Mouse (Mus musculus) cerebellum, postnatal 4 days (tissue): Measurements from ENCODE around the gene Mt3.

Source experiments
- DNase-seq, 2 experiments: peaks; one replicate each; pipeline ENCODE4 v3.0.0; 2022; ENCODE audit warnings: low spot score in 2 of 2, mixed read lengths in 1 of 2

The Mt3 gene

DNA sequence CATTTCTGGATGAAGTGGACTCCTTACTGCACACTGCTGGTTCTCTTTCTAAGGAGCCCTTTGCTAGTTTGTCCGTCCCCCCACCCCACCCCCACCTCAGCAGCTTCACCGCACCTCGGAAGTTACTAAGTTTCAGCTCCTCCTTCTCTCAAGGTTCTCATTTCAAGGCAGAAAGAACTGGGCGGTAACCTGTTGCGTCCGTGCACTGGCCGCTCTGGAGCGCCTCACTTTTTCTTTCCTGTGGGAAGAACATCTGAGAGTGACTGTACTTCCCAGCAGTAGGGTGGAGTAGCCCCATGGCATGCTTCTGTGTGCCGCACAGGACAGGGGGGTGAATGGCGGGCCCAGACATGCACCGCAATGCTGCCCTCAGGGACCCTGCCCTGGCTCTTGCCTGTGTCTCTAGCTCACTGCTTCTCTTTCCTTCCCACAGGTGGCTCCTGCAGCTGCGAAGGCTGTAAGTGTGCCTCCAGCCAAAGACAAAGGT is 32.0 kb downstream of the Mt3 start:
- no peak for DNase-seq

DNA sequence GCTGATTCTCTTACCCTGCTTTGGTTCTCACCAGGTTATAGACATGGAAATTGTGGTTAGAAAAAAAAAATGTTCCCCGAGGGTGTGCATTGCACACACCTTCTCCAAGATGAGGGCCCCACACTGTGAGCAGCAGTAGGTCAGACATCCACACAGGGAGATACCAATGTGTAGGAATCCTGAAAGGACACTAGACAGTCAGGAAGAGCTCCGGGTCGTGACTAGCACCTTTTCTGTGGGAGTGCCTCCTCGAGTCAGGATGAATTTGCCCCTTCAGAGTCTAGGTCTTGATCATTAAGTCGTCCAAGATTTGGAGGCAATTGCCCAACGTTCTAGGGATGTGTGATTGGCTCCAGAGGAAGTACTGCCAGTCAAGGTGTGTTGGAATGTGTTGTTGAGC is 33.4 kb downstream of the Mt3 start:
- no peak for DNase-seq

DNA sequence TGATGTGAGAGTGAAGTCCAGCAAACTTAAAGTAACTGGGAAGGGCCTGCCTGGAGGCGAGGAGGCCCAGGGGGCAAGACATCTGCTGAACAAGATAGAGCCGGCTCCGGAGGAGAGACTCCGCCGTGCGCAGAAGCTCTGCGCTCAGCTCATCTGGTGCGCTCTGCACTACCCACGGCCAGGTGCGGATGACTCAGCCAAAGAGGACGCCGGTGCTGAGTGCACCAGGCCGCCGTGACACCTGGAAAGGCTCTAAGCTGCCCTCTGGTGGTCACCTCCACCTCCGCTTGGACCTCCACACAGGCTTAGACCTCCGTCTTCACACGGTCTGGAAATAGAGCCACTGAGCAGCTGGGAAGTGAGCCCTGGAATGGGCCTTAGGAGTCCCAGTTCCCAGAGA is 34.1 kb downstream of the Mt3 start:
- peak; percentile 47 to 67 for DNase-seq

DNA sequence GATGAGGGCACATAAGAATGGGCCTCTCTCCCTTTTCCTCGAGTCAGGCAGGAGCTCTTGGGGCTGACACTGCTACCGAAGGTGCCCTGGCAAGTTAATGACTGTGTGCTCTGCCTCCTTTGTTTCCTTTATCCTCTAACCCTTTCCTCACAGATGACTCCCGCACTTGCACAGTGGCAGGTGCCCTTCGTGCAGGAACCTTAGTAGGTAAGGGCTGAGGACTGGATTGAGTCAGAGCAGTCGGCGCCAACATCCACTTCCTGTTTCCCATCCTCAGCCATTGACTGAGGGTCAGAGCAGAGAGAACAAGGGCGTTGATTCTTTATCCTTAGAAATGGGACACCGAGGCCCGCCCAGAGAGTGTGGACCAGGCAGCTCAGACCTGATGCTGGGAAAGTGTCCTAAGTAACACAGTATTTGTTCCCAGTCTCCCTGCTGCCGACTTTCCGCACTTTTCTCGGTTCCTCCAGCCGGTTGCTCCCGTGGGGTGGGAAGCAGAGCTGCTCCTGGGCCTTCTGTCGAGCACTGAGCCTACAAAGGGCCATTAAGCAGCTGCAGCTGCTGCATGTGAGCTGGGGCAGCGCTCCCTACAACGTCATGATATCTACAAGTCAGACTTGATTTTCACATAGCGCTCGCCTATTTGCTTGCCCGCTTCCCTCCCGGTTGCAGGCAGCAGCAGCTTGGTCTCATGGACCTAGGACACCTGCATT is 35.0 kb downstream of the Mt3 start:
- no peak for DNase-seq

DNA sequence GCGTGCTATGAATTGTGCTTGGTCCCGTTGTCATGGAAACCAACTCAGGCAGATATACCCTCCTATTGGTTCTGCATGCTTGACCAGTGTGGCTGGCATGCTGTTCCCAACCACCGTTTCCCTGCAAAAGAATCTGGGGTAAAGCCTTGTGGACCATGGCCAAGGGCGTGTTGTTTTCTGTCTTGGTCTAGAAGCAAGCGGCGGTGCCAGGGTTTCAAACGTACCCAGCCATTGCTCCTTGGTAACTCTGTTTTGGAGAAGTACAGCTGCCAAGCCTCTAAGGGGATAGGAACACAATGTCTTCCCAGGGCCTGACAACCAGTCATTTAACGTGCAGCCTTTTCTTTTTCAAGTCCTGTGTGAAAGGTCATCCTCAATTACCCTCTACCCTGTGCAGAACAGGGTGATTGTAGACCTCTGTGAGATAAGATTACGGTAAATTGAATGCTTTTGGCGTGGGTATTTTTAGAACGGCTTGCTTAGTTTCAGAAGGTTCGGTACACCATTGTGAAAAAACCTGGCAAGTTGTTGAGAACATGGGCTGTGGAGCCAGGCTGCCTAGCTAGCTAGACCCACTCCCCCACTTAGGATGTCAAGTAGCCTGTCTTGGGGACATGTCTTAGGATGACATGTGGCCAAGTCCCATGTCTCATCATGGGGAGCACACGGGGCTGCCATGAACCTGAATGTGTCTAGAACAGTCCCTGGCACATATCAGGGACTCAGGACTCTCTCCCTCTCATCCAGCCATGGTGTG is 37.0 kb downstream of the Mt3 start:
- DNase-seq = peak in 1 of 2 experiments; percentile 42

DNA sequence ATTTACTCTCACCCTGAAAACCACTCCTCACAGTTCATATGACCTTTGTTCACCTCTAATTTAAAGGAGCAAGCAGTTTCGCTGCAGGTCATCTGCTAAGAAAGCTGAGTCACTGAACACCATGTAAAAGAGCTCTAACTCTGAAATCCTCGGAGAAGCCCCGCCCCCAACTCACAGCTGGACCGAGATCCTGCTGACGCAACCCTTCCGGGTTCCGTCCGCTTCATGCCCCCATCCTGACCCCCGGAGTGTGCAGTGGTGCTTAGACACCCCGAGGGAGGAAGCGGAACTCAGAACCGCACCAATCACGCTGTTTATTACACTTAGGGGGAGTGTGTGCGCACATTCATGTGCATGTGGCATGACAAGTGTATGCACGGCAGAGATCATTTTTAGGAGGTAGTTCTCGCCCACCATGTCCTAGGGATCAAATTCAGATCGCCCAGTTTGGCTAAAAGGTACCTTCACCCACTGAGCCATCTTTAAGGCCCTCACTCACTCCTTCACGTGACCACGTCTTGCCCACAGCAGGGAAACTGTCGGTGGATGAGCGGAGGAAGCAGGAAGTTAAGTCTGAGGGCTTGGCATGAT is 38.8 kb downstream of the Mt3 start:
- DNase-seq = no peak

DNA sequence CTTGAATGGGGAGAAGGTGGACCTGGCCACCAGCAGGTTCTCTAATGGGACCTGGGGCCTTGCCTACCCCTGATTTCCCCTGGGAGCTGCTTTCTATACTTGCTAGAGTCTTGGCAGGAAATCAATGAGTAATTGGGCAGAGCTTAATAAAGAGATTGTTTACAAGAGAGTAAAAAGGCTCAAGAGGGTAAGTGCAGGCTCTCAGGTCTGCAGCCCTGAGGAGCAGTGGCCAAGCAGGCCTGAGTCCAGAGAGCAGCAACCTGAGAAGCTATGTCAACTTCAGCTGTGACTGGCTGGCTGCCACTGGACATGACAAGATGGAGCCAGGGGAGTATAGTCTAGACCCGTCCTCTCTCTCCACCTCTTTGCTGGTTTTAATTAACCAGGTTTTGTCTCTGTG is 40.5 kb downstream of the Mt3 start:
- DNase-seq = no peak

DNA sequence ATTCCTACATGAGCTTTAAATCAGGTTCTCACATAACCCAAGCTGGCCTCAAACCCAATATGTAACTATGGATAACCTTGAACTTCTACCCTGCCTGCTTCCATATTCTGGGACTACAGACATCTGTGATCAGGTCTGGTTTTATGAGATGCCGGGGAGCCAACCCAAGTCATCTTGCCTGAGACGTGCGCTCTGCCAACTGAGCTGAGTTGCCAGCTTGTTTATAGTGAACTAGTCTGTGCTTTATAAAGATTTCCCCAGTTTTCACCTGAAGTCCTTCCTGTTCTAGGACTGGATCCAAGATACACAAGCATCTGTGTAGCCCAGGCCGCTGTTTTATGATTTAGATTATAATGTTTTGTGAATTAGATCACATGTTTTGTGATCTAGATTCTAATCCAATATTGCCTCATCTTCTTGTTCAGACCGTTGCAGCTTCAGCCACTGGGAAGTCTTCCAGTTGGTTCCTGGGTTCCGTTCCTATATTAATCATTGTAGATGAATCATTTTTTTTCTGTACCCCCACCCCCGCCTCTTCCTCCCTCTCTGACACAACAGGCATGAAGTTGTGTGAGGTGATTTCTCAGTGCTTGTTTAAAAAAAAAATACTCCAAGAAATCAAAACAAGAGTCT is 42.3 kb downstream of the Mt3 start:
- DNase-seq = no peak

DNA sequence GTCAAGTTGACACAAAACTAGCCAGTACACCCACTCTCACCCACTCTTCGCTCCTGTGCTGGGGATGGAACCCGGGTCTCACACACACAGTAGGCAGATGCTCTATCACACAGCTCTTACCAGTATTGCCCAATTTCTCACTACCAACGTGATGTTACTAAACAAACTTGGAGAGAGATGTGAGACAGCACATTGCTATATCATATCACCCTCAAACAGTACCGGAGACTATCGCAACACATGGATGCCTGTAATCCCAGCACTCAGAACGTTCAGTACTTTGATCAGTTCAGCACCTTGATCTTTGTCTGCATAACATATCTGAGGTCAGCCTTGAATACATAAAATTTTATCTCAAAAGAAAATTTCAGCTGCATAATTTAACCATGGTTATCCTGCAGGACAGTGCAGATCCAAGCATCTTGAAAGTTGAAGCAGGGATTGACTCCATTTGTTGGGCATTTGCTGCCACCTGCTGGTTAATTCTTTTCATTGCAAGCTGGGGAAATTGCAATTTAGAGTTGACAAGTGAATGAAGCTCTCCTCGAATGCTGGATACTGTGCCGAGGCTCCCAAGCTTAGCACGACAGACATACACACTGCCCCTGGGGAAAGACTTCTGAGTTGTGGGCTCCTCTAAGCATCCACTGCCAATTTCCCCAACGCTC is 46.9 kb downstream of the Mt3 start:
- peak in 1 of 2 experiments; percentile 69 for DNase-seq
